Mouse (Mus musculus) WW6 (cell line): ENCODE measurements at regions not wholly inside any gene's neighbourhood (a gene's known extent, or its start where the extent isn't known, plus 50 kb on each side); places are given as distances from the start of the nearest gene placed in this dataset.

ENCODE experiments used
- DNase-seq: peaks from one replicate; pipeline ENCODE4 v3.0.0-alpha.2; 2013; ENCODE audit warnings: low read depth, low spot score

DNA sequence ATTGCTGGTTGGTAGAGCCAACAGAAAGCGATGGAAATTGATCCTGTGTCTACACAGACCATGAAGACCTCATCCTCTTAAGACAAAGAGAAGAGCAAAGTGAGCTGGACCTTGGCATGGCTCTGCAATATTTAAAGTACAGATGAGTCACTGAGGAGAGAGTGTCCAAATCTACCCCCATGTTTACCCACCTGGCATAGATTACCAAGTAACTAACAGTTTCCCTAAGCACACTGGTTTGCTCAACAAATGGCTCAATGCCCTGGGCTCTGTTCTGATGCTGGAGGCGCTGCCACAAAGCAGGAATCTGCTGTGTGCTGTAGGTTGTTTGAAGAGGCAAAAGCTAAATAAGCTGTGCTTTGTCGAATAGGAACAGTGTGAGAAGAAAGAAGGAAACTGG, 345.0 kb upstream of the Gm10131 start:
- DNase-seq: no peak

DNA sequence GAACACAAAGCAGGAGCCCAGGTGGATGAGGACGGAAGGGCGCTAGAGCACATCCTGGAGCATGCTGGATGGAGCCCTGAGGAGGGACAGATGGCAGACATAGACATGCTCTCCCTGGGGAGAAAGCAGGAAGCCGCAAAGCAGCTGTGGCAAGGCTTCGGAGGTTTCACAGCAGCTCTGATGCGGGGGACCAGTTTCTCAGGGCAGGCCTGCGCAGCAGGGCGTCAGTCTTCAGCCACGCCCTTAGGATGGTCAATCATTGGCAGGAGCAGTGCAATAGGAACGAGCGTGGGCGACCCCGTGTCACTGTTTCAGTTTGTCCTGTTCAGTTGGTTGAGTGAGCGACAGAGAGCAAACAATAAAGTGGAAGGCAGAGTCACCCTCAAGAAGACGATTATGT, 343.8 kb upstream of the Gm10131 start:
- DNase-seq: no peak

DNA sequence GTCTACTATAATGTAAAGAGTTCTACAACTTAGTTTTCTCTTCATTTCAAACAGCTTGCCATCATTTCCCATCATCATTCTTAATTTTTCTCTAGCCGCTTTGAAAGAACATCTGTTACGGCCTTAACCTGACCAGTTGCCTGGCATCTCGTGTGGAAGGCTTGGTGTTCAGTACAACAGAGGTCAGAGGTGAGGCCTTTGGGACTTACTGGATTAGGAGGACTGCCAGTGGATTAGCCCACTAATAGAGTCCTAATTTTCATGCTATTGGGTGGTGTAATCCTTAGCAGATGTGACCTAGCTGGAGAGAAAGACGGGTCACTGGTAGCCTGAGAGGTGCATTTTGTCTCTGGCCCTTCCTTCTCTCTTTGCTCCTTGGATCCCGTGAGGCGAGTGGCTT, 341.3 kb upstream of the Gm10131 start:
- no peak for DNase-seq

DNA sequence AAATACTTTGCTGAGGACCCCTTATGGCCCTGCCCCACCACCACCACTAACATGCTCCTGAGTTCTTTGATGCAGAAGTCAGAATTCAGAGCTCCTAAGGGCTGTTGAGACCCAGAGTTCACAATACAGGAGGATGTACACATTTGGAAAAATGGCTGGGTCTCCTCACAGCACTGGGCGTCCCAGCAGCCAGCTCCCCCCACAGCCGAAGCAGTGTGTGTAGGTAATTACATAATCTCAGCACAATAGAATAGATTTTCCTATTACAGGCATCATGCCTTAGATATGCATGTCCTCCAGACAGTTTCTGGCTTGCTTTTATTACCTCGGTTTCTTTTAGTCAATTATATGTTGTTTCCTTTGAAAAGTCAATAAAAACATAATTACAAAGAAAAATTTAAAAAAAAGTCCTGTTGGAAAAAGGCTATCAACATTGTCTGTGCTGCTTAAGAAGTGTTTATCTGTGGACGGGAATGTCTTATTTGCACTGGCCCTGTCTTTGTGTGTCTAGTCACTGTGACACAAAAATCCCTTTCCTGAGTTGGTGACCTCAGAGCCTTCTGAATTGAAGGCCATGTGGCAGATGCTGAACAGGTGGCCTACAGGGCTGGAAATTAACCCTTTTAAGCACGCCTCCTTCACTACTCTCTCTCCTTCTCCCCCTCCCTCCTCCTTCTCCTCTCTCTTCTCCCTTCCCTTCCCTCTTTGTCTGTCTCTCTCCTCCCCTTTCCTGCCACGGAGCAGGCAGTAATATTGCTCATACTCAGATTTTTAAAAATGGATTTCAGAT, 339.9 kb upstream of the Gm10131 start:
- no peak for DNase-seq

DNA sequence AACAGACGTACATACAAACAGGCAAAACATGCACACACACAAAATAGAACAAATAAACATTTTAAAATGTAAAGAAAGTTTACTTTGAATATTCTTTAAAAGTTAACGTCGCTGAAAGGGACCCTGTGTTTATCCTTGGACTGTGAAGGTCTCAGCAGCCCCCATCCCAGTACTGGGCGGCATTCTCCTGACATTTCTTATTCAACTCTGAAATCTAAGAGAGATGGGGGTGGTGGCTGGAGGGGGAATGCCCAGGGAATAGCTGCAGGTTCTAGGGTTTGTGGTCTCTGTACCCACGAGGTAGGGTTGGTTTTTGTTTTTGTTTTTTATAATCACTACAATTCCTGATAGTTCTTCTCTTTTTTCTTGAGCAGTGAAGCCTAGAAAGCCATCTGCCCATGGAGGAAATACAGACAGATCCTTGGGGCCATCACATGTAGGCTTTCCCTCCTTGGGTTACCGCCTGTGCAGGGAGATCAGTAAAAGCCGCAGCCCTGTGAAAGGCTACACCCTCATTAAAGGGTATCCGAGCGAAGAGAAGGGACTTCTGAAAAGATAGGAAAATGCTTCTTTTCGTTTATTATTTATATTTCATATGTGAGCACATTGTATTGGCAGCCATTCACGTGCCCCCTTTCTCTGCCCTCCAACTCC, 338.0 kb upstream of the Gm10131 start:
- no peak for DNase-seq

- DNase-seq: no peak
Observed at GRCm38 (mm10) chr8:34447880-34448830, 336.6 kb upstream of the Gm10131 start.

- DNase-seq: no peak
Observed at GRCm38 (mm10) chr8:34442688-34443087, 331.2 kb upstream of the Gm10131 start.

- no peak for DNase-seq
Observed at GRCm38 (mm10) chr8:34441756-34442155, 330.2 kb upstream of the Gm10131 start.

GRCm38 (mm10) chr8:34440771-34441170, 329.2 kb upstream of the Gm10131 start:
- DNase-seq: no peak

- no peak for DNase-seq
Observed at GRCm38 (mm10) chr8:34438771-34439170, 327.2 kb upstream of the Gm10131 start.

DNA sequence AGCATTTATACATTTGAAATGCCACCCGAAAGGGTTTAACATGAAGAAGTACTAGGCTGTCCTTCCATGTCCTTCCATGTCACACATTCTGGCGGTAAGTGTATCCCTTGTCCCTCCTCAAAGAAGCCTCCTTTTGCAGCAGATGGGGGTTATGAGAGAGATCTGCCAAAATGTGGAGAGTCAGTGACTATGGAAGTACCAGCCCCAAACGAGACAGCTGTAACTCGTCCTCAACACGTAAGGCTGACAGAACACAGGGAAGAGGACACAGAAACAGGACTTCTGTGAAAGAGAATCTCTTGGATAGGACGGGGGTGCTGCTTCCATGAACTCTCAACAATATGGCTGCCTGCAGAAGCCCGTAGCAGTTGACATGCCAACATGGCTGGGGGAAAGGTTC, 320.4 kb upstream of the Gm10131 start:
- no peak for DNase-seq

- no peak for DNase-seq
Observed at GRCm38 (mm10) chr8:34429231-34429630, 317.7 kb upstream of the Gm10131 start.

GRCm38 (mm10) chr8:34401571-34401970, 290.0 kb upstream of the Gm10131 start:
- no peak for DNase-seq

- no peak for DNase-seq
Observed at GRCm38 (mm10) chr8:34398914-34399813, 287.6 kb upstream of the Gm10131 start.

DNA sequence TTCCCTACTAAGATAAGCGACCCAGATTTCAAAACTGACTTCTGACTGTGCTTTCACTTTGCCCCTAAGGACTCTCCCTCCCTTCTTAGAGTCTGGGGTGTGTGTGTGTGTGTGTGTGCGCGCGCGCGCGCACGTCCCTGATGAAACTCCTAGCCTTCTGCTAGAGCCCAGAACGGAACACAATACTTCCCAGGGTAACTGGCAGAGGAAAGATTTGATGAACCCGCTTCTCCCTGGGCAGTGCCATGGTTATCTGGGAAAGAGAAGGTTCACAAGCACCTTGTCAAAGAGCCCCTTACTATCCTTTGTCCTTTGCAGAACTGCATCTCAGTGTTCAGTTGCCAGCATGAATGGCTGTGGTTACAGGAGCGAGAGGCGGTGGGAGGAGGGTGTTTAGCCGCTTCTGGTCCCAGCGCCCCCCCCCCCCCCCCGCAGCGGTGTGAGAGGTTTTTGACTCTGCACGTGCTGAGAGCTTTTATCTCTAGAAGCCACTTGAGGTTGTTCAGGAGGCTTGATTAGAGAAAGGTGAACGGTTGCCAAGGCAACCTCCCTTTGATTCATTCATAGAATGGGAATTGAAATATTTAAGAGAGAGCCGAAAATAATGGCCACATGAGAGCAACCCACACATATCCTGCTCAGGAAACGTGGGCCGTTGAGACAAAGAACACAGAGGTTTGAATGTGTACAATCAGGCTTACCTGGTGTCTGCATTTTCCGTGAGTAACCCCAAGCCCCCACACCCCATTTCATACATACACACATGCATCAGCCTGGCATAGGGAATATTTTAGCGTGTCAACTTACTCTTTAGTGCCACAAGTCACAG, 286.3 kb upstream of the Gm10131 start:
- DNase-seq: no peak

DNA sequence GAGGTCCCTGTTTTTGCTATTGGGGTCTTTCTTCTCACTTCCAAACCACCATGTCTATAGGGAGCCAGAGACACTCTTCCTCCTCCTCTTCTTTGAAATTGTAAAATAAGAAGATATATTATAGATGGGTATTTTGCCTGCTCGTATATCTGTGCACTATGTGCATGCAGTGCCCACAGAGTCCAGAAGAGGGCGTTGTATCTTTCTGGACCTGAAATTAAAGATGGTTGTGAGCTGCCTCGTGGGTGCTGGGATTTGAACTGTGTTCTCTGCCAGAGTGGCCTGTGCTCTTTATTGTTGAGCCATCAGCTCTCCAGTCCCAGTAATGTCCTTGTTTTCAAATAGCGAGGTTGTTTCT, 285.7 kb upstream of the Gm10131 start:
- no peak for DNase-seq

DNA sequence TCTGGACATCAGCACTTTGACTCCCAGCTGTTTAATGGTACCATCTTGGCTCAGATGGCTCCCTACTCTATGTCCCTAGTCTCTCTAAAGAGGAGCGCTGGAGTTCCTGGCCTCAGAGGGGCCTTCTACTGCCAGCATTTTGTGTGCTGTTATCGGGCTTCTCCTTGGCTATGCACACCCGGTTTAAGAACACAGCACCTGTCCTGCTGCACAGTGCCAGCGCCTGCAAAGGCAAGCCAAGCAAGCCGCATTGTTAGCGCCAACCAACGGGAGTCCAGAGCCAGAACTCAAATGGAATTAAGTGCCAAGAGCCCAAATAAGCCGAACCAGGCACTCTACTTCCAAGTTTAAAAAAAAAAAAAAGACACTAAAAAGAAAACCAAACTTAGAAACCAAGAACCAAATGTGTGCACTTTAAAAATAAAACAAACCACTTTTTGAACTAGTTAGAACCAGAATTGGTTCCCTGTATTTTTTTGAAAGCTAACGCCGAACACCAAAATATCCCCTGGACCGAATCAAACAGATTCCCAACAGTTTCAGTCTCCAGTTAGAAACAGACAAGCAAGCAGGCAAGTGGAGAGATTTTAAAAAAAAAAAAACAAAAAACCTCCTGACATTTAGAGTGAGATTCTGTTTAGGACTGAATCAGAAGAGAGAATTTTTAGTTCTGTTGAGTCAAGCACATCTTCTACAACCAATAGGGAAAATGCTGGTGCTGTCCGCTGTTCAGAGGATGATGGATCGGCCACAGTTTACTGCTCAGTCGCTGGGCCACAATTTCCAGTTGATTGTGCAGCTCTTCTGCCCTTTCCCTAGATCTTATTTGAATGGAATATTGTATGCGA, 281.7 kb upstream of the Gm10131 start:
- DNase-seq: no peak

DNA sequence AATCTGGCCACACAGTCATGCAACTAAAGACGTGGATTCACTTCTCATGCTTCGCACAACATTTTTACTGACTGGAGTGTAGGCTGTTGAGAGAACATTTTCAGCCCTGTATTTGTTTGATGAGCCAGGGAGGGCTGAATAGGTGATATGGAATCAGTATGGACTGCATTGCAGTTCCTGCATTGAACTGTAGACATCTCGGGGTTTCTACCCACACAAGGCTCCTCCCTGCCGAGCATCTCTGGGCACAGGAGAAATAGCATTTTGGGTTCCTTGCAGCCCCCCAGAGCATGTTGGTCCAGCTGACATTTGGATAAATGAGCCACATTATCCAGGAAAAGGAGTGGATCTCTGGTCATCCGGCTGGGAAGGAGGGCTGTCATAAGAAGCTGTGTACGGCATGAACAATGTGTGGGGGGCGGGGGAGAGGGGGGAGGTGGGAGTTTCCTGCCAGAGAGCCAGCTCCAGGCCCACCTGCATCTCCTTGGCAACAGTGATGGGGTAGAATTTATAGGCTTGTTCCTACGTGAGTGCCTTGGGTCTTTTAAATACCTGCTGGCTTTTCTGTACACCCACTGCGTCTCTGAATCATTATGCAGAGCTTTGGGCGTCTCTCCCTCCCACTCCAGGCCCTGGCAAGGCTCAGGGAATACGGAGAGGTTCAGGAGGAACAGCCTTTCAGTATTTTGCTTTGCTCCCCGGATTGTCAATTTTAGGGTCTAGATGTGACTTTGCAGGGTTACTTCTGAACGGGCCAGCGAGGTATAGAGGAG, 280.9 kb upstream of the Gm10131 start:
- no peak for DNase-seq
